Mouse (Mus musculus) midbrain, embryonic 13.5 days (tissue): ENCODE data around the gene Tnpo3. TPM values are rescaled to one million over a fixed set of nuclear protein-coding genes. Genes with fewer than 3 reads are reported as not detected.
"Not testable (repeated sequence)": the region's sequence is repeated elsewhere in the genome, so short reads cannot be mapped to it uniquely, and the experiment has no call there.

Experiments
- ATAC-seq: fragments of 200-750 bp; cut with Nextera tagmentation; 2 replicates; pipeline ENCODE4 v1.8.0; 2017; ENCODE audit warnings: mild to moderate bottlenecking, moderate TSS enrichment, moderate library complexity
- H3K27ac ChIP-seq: fragments of 300-500 bp; sonication (generic); 2 replicates; pipeline ENCODE4 v1.5.1; 2015; ENCODE audit warnings: inconsistent platforms, mild to moderate bottlenecking, moderate library complexity
- H3K27me3 ChIP-seq: fragments of 300-500 bp; sonication (generic); 2 replicates; pipeline ENCODE4 v1.6.1; 2015; ENCODE audit warnings: mild to moderate bottlenecking, inconsistent platforms
- H3K36me3 ChIP-seq: fragments of 300-500 bp; sonication (generic); 2 replicates; pipeline ENCODE4 v1.6.1; 2015; ENCODE audit warnings: mild to moderate bottlenecking, inconsistent platforms
- H3K4me1 ChIP-seq: fragments of 300-500 bp; sonication (generic); replicated peaks from 2 replicates; pipeline ENCODE4 v1.6.1; 2015; ENCODE audit warnings: inconsistent platforms
- H3K4me2 ChIP-seq: fragments of 300-500 bp; sonication (generic); replicated peaks from 2 replicates; pipeline ENCODE4 v1.6.1; 2015; ENCODE audit warnings: moderate library complexity, mild to moderate bottlenecking, inconsistent platforms
- H3K4me3 ChIP-seq: fragments of 300-500 bp; sonication (generic); replicated peaks from 2 replicates; pipeline ENCODE4 v1.5.1; 2015; ENCODE audit warnings: mild to moderate bottlenecking, inconsistent platforms
- H3K9ac ChIP-seq: fragments of 300-500 bp; sonication (generic); replicated peaks from 2 replicates; pipeline ENCODE4 v1.6.1; 2015; ENCODE audit warnings: mild to moderate bottlenecking, inconsistent platforms
- H3K9me3 ChIP-seq: fragments of 300-500 bp; sonication (generic); 2 replicates; pipeline ENCODE4 v1.6.1; 2016; ENCODE audit warnings: mild to moderate bottlenecking, inconsistent platforms
- WGBS: fragments of 180-500 bp; shearing (Covaris S2); methylation state at CpG from one replicate; pipeline ENCODE4 v1.1.7; 2015; 5-methylcytosine and 5-hydroxymethylcytosine counted together
- polyA plus RNA-seq: library from polyadenylated mRNA; unstranded; fragments of >200 nt; fragmentation: Nextera tagmentation; extraction: Ambion mirVana; gene quantifications from 2 replicates; pipeline ENCODE4 v1.2.1, GENCODE M21; 2015

Tnpo3 gene
- polyA plus RNA-seq, 1 experiment from 2014 or later = 97.7 TPM

DNA sequence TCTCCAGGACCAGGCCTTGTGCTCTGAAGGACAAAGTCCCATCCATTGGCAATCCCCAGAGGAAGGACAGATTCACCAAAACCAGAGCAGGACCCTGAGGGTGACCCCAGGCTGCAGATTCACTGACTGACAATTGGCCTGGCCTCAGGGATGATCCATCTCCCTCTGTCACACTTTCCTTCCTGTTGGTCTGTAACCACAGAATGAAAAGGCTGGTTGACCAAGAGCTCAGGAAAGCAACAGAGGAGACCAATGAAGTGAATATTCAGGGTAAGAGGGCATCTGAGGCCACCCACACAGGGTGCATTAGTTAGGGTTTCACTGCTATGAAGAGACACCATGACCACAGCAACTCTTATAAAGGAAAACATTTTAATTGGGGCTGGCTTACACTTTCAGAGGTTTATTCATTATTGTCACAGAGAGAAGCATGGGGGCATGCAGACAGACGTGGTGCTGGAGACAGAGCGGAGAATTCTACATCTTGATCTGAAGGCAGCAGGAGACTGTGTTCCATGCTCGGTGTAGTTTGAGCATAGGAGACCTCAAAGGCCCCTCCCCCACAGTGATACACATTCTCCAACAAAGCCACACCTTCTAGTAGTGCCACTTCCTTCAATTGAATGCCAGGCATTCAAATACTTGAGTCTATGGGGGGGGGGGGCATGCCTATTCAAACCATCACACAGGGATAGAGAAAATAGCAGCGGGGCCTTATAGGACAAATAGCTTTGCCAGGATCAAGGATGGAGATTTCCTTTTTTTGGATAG is 26.8 kb upstream of the Tnpo3 start:
- WGBS = 88% methylated on average over 4 of the region's 4 CpGs

DNA sequence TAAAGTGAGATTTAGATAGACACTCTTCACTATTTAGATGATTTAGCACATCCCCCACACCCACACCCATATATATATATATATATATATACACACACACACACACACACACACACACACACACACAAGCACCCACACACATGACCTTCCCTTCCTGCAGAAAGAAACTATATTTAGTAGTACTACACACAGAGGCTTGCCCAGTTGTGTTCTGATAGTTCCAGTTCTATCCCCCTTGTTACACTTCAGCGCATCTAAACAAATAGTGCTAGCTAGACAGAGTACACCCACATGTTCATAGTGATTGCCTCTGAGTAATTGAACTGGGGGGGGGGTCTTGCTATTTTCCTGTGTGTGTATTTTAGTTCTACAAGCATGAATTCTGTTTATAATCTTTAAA is 24.9 kb upstream of the Tnpo3 start:
- no peak overlapping the region for H3K4me2 ChIP-seq
- no peaks in the 10 kb centered on the region for H3K36me3 ChIP-seq
- 97% methylated on average over 1 of the region's 1 CpGs for WGBS

More for the DNA sequence above, 26.8 kb upstream of the Tnpo3 start:
- Histone ChIP-seq H3K27ac (no peak overlapping the region), H3K9ac (no peak overlapping the region), H3K27me3 (peaks cover 18% of the 10 kb centered on the region; the same call in 1 of the 2 replicates), H3K9me3 (no peaks in the 10 kb centered on the region), H3K4me1 (peaks cover 7% of the 10 kb centered on the region), H3K4me2 (no peak overlapping the region), H3K4me3 (no peak overlapping the region), H3K36me3 (no peaks in the 10 kb centered on the region)
- no peak for ATAC-seq

DNA sequence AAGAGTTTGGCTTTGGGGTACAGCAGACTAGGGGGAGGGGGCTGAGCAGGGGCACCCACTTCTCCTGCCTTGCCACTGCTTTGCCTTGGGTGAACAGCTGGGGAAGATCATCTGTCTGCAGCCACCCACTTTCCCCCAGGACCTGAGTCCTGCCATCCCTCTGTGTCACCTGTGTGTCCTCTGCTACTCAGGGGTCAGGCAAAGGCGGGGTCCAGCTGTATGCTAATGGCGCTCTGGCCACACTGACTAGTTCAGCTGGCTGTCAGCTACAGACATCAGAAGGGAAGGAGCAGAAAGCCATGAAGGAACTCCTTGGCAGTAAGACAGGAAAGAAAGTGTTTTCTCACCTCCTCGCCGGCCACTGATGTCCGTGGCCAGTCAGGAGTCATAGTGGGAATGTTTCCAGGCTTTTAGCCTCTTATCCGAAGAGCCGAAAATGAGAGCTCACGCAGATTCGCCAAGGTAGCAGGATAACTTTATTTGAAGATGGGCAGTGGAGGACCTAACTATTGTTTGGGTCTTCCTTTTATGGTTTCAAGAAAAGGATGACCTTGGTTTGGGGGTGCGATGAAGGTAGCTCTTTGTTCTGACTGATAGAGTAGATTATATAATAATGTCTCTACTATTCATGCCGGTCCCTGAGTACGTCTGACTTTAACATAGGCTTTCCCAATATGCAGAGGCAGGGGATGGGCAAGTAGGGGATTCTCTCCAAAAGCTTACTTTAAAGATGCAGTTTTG is 23.0 kb upstream of the Tnpo3 start:
- no peak overlapping the region for H3K4me2 ChIP-seq
- H3K27ac ChIP-seq = no peak overlapping the region
- no peak for ATAC-seq
- H3K9ac ChIP-seq = no peak overlapping the region
- no peaks in the 10 kb centered on the region for H3K36me3 ChIP-seq
- 54% methylated on average over 12 of the region's 12 CpGs for WGBS
- H3K27me3 ChIP-seq = peaks cover 5% of the 10 kb centered on the region; the same call in 1 of the 2 replicates
- no peaks in the 10 kb centered on the region for H3K9me3 ChIP-seq
- H3K4me3 ChIP-seq = no peak overlapping the region
- no peaks in the 10 kb centered on the region; the same call in 1 of the 2 replicates for H3K4me1 ChIP-seq

More for the DNA sequence above, 24.9 kb upstream of the Tnpo3 start:
- H3K27me3 ChIP-seq = peaks cover 13% of the 10 kb centered on the region; the same call in 1 of the 2 replicates
- H3K4me3 ChIP-seq = no peak overlapping the region
- no peaks in the 10 kb centered on the region for H3K9me3 ChIP-seq
- ATAC-seq = no peak
- no peak overlapping the region for H3K9ac ChIP-seq
- peaks cover under 1% of the 10 kb centered on the region for H3K4me1 ChIP-seq
- no peak overlapping the region for H3K27ac ChIP-seq

GRCm38 (mm10) chr6:29631751-29632551 is 22.3 kb upstream of the Tnpo3 start:
- 35% methylated on average over 10 of the region's 10 CpGs for WGBS
- H3K9ac ChIP-seq = no peak overlapping the region
- no peaks in the 10 kb centered on the region for H3K36me3 ChIP-seq
- no peak overlapping the region for H3K27ac ChIP-seq
- no peak for ATAC-seq
- H3K9me3 ChIP-seq = no peaks in the 10 kb centered on the region
- H3K4me3 ChIP-seq = no peak overlapping the region
- H3K4me2 ChIP-seq = no peak overlapping the region
- H3K27me3 ChIP-seq = peaks cover 5% of the 10 kb centered on the region; the same call in 1 of the 2 replicates
- no peaks in the 10 kb centered on the region; the same call in 1 of the 2 replicates for H3K4me1 ChIP-seq

DNA sequence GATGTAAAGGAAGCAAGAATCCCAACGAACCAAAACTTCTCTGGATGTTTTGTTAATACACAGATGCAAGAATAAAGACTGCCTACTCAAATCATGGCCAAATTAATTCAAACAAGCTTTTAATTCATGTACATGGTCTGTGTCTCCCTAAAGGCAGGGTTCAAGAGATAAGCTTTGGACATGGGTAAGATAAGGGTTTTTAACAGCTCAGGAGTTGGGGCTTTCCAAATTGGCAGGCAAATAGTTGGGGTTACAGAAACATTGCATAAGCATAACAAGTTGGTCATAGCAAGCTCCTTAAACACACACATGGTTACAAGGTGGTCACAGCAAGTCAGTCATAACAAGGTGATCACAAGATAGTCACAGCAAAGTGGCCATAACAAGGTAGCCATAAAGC is 20.5 kb upstream of the Tnpo3 start:
- no peak for ATAC-seq
- H3K4me3 ChIP-seq = no peak overlapping the region
- peaks cover 5% of the 10 kb centered on the region; the same call in 1 of the 2 replicates for H3K27me3 ChIP-seq
- H3K27ac ChIP-seq = no peak overlapping the region
- WGBS = 81% methylated on average over 1 of the region's 1 CpGs
- H3K36me3 ChIP-seq = no peaks in the 10 kb centered on the region
- H3K9me3 ChIP-seq = no peaks in the 10 kb centered on the region
- no peaks in the 10 kb centered on the region; the same call in 1 of the 2 replicates for H3K4me1 ChIP-seq
- H3K9ac ChIP-seq = no peak overlapping the region
- H3K4me2 ChIP-seq = no peak overlapping the region

DNA sequence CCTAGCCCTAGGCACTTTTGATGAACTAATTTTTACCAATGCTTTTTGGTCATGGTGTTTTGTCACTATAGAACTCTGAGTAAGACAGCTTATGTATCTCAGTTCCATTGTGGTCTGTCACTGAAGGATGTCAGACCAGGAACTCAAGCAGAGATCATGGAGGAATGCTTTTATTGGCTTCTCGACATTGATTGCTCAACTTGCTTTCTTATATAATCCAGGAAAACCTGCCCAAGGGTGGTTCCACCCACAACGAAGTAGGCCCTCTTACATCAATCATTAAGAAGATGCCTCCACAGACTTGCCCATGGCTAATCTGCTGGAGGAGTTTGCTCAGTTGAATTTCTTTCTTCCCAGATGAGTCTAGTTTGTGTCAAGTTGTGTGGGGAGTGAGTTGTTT is 18.1 kb upstream of the Tnpo3 start:
- 71% methylated on average over 2 of the region's 2 CpGs for WGBS
- Histone ChIP-seq H3K4me1 (no peaks in the 10 kb centered on the region; the same call in 1 of the 2 replicates), H3K4me3 (no peak overlapping the region), H3K4me2 (no peak overlapping the region), H3K36me3 (no peaks in the 10 kb centered on the region), H3K9me3 (no peaks in the 10 kb centered on the region), H3K9ac (no peak overlapping the region), H3K27ac (no peak overlapping the region), H3K27me3 (peaks cover 5% of the 10 kb centered on the region; the same call in 1 of the 2 replicates)
- no peak for ATAC-seq

DNA sequence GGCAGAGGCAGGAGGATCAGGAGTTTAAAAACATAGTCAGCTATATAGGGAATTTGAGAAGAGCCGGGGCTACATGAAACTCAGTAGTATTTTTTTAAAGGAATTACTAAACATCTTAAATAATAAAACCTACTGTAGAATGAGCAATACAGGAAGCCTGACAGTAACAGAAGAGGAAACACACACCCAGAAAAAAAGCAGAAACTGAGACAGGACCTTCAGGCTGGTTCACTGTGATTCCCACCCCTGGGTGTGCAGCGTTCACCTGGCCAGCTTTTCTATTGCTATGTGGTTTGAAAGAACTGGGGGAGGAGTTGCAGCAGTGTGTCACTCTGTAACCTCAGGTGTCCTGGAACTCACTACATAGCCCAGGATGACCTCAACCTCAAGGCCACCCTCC is 14.2 kb upstream of the Tnpo3 start:
- ATAC-seq = no peak
- no peak overlapping the region for H3K4me3 ChIP-seq
- no peak overlapping the region for H3K27ac ChIP-seq
- no peaks in the 10 kb centered on the region for H3K4me1 ChIP-seq
- H3K36me3 ChIP-seq = no peaks in the 10 kb centered on the region
- no peak overlapping the region for H3K4me2 ChIP-seq
- H3K27me3 ChIP-seq = no peaks in the 10 kb centered on the region
- H3K9me3 ChIP-seq = no peaks in the 10 kb centered on the region
- 95% methylated on average over 2 of the region's 2 CpGs for WGBS
- H3K9ac ChIP-seq = no peak overlapping the region

DNA sequence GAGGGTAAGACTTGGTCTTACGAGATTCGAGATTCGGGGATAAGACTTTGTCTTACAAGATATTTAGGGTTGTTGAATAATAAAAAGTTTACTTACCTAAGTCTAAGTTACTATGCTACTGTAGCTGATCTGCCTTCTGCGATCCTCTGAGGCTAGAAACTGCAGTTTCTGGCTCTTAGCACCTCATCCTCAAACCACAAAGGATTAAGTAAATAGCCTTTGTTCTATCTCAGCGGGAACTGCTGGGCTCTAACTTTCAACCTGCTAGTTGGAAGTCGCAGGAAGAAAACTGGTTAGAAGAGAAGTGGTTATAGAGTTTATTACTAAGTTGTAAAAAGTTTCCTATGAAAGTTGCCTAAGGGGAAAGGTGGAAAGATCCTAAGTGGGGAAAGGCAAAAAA is 12.6 kb upstream of the Tnpo3 start:
- Histone ChIP-seq H3K9ac (no peak overlapping the region), H3K4me1 (no peaks in the 10 kb centered on the region), H3K36me3 (no peaks in the 10 kb centered on the region), H3K4me2 (no peak overlapping the region), H3K27ac (no peak overlapping the region), H3K4me3 (no peak overlapping the region), H3K27me3 (no peaks in the 10 kb centered on the region), H3K9me3 (no peaks in the 10 kb centered on the region)
- ATAC-seq = no peak
- 55% methylated on average over 6 of the region's 6 CpGs for WGBS

DNA sequence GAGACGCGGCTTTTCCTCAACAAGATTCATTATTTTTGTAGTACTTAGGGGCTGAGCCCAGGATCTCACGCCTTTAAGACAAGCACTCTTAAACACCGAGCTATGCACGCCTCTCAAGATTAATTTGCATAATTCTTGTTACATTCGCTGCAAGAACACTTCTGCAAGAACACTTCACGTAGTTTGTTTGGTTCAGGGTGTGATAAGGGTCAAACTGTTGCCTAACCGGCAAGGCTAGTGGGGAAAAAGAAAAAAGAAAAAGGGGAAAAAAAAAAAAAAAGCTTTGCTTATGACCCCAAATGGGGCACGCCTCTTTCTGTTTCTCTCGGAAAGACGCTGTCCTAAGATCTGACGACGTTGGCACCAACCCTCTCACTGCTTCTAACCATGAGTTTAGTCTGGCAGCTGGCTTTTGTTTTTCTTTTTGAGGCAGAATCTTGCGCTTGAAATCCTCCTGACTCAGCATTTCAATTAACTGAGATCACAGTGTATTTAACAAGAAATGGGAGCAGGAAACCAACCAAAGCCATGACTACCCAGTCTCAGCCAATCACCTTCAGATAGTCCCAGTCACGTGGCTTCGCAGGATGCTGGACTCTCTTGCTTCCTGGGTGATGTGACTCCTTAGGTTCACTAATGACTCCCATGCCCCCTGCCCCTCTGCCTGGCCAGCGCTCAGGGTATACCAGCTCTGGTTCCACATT is 11.3 kb upstream of the Tnpo3 start:
- ATAC-seq = no peak
- Histone ChIP-seq H3K27me3 (no peaks in the 10 kb centered on the region), H3K9ac (no peak overlapping the region), H3K4me2 (no peak overlapping the region), H3K4me1 (no peaks in the 10 kb centered on the region), H3K36me3 (no peaks in the 10 kb centered on the region), H3K27ac (no peak overlapping the region), H3K9me3 (no peaks in the 10 kb centered on the region), H3K4me3 (no peak overlapping the region)
- 54% methylated on average over 17 of the region's 17 CpGs for WGBS

GRCm38 (mm10) chr6:29620176-29620575 is 10.5 kb upstream of the Tnpo3 start:
- Histone ChIP-seq H3K4me1 (no peaks in the 10 kb centered on the region), H3K27ac (no peak overlapping the region), H3K36me3 (no peaks in the 10 kb centered on the region), H3K9me3 (no peaks in the 10 kb centered on the region), H3K4me3 (no peak overlapping the region), H3K27me3 (no peaks in the 10 kb centered on the region), H3K9ac (no peak overlapping the region), H3K4me2 (no peak overlapping the region)
- no peak for ATAC-seq
- 54% methylated on average over 3 of the region's 3 CpGs for WGBS

DNA sequence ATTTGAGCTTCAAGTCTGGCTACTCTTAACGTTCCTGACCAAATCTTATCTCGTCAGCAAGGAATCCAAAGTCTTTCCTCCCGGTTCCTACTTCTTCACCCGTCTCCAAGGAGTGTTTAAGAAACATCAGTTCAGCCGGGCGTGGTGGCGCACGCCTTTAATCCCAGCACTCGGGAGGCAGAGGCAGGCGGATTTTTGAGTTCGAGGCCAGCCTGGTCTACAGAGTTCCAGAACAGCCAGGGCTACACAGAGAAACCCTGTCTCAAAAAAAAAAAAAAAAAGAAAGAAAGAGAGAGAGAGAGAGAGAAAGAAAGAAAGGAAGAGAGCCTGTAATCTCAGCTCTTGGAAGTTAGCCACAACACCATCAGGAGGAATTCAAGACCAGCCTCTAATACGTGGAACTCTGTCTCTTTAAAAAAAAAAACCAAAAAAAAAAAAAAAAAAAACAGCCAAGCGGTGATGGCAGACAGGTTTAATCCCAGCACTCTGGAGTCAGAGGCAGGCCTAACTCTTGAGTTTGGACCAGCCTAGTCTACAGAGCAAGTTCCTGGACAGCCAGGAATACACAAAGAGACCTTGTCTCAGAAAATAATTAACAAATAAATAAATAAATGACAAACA is 443 bp upstream of the Tnpo3 start:
- H3K36me3 ChIP-seq, H3K27me3 ChIP-seq, ATAC-seq, H3K9me3 ChIP-seq: not testable (repeated sequence)
- H3K4me2 ChIP-seq = peak overlapping the region; percentile 84
- H3K4me3 ChIP-seq = peak overlapping the region; percentile 100
- H3K4me1 ChIP-seq = peaks cover 30% of the 10 kb centered on the region
- 31% methylated on average over 13 of the region's 13 CpGs for WGBS
- peak overlapping the region; percentile 94; the same call in 1 of the 2 replicates for H3K9ac ChIP-seq
- H3K27ac ChIP-seq = peak overlapping the region; percentile 90
